Mouse (Mus musculus) embryonic fibroblast, embryonic 13.5 days (primary cell): ENCODE data around the gene Myo1c. TPM values are rescaled to one million over a fixed set of nuclear protein-coding genes. Genes with fewer than 3 reads are reported as not detected.

Experiments used
- H3K27ac ChIP-seq: 2 replicates; pipeline ENCODE4 v1.5.1; 2012; ENCODE audit warnings: low read length, control low read depth, inconsistent platforms; ENCODE audit not compliant: insufficient read depth
- H3K4me1 ChIP-seq: 2 replicates; pipeline ENCODE4 v1.6.1; 2011; ENCODE audit warnings: low read length; ENCODE audit not compliant: control insufficient read depth, insufficient read depth
- H3K4me3 ChIP-seq: 2 replicates; pipeline ENCODE4 v1.5.1; 2011; ENCODE audit warnings: mild to moderate bottlenecking, control low read depth, low read length; ENCODE audit not compliant: insufficient read depth
- CTCF ChIP-seq: IDR thresholded peaks from 2 replicates; pipeline ENCODE4 v1.5.1; 2011; ENCODE audit warnings: mild to moderate bottlenecking, control low read depth, low read length, moderate library complexity, borderline replicate concordance; ENCODE audit not compliant: insufficient read depth
- POLR2A ChIP-seq: IDR thresholded peaks from 2 replicates; pipeline ENCODE4 v1.6.1; 2011; ENCODE audit warnings: low read depth, mild to moderate bottlenecking, control low read depth, low read length, moderate library complexity
- polyA plus RNA-seq: library from polyadenylated mRNA; stranded (reverse); fragments of >200 nt; gene quantifications from 2 replicates; pipeline ENCODE4 v1.2.4, GENCODE M21; 2011; ENCODE audit warnings: low read depth; ENCODE audit not compliant: missing spikeins, insufficient read length

Gene Myo1c
- 169 and 247 TPM in 2 replicates for polyA plus RNA-seq

DNA sequence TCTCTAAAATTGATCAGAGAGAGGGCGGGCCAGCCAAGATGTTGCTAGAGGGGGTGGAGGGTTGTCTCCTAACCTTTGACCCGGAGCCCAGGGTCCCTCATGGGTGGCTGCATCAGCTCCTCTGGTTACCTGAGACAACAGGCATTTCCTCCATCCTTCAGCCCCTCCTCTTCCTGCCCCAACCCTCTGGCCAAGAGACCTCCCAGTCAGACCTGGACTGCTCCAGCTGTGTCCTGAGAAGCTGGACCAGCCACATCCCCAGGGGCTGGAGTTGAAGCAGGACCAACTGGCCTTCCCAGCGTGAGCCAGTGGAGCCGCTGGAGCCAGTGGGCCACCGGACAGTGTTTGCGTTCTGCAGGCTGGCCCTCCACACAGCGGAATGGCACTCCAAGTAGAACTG, at the start of gene Myo1c:
Myo1c (plus strand) TSS at position 194 of the 400 bp plus-strand sequence.
- peaks cover 7% of the 10 kb centered on the region for H3K4me1 ChIP-seq
- H3K4me3 ChIP-seq: peak within 1 kb of the TSS; percentile 61
- H3K27ac ChIP-seq: peak within 1 kb of the TSS; percentile 97
- TF ChIP-seq POLR2A: no peak
- no peak for TF ChIP-seq CTCF

GRCm38 (mm10) chr11:75604826-75605225, 45.5 kb upstream of the Myo1c start:
- Histone ChIP-seq H3K27ac (no peak overlapping the region), H3K4me3 (no peak overlapping the region), H3K4me1 (no peaks in the 10 kb centered on the region)
- no peak for TF ChIP-seq POLR2A
- TF ChIP-seq CTCF: no peak

DNA sequence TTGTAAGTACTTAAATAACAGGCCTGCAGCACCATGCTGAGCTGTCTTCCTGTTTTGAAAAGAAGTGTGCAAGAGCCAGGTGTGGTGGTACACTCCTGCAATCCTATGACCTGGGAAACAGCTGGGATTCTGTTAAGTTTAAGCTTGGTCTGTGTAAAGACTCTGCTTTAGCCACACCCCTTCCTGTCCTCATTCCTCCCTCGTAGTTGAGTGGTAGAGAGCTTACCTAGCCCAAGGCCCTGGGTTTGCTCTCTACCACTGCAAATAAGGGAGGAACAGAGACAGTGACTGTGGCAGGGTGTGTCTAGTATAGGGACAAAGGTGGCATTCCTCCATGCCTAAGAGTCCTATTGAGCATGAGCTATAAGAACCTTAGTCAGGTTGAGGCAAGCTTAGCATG, 45.0 kb upstream of the Myo1c start:
- Histone ChIP-seq H3K27ac (no peak overlapping the region), H3K4me1 (no peaks in the 10 kb centered on the region), H3K4me3 (no peak overlapping the region)
- TF ChIP-seq CTCF (no peak), POLR2A (no peak)

- Histone ChIP-seq H3K4me3 (no peak overlapping the region), H3K4me1 (no peaks in the 10 kb centered on the region), H3K27ac (no peak overlapping the region)
- TF ChIP-seq POLR2A: no peak
- TF ChIP-seq CTCF: no peak
These were observed 41.5 kb upstream of the Myo1c start for GRCm38 (mm10) chr11:75608776-75609175.

GRCm38 (mm10) chr11:75610021-75610420, 40.3 kb upstream of the Myo1c start:
- TF ChIP-seq POLR2A (no peak), CTCF (no peak)
- Histone ChIP-seq H3K27ac (no peak overlapping the region), H3K4me3 (no peak overlapping the region), H3K4me1 (no peaks in the 10 kb centered on the region)

DNA sequence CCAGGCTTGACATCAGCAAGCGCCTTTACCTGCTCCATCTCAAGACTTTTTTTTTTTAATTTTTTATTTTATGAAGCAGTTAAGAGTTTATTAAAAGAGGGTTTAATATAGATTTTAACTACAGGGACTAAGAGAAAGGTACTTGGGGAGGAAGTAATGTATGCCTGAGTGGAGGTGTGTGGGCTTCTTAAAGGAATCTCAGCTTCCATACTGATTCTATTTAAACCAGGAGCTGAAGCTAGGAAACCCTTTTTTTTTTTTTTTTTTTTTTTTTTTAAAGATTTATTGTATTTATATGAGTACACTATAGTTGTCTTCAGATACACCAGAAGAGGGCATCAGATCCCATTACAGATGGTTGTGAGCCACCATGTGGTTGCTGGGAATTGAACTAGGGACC, 35.5 kb upstream of the Myo1c start:
- Histone ChIP-seq H3K4me1 (peaks cover 1% of the 10 kb centered on the region; the same call in 1 of the 2 replicates), H3K27ac (no peak overlapping the region), H3K4me3 (no peak overlapping the region)
- TF ChIP-seq CTCF: no peak
- TF ChIP-seq POLR2A: no peak

DNA sequence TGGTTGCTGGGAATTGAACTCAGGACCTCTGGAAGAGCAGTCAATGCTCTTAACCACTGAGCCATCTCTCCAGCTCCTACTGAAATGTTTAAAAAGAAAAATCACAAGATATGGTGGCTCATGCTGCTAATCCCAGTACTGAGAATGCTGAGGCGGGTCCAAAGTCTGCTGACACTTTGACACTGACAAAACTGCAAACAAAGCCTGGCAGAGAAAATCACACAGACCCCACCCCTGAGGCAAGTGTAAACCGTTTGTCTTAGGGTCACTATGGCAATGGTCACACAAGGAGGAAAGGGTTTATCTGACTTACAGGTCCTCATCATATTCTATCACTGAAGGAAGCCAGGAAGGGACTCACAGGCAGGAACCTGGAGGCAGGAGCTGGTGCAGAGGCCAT, 34.7 kb upstream of the Myo1c start:
- Histone ChIP-seq H3K27ac (no peak overlapping the region), H3K4me1 (peaks cover 7% of the 10 kb centered on the region), H3K4me3 (no peak overlapping the region)
- TF ChIP-seq CTCF: no peak
- TF ChIP-seq POLR2A: no peak

GRCm38 (mm10) chr11:75619133-75619532, 31.2 kb upstream of the Myo1c start:
- peak; percentile 19; the same call in 1 of the 2 replicates for TF ChIP-seq CTCF
- no peak for TF ChIP-seq POLR2A
- peaks cover 13% of the 10 kb centered on the region for H3K4me1 ChIP-seq
- H3K4me3 ChIP-seq: no peak overlapping the region
- no peak overlapping the region for H3K27ac ChIP-seq

GRCm38 (mm10) chr11:75620136-75620780, 30.0 kb upstream of the Myo1c start:
- Histone ChIP-seq H3K4me3 (no peak overlapping the region), H3K27ac (peak overlapping the region; percentile 78), H3K4me1 (peaks cover 13% of the 10 kb centered on the region)
- TF ChIP-seq POLR2A (no peak), CTCF (no peak)

DNA sequence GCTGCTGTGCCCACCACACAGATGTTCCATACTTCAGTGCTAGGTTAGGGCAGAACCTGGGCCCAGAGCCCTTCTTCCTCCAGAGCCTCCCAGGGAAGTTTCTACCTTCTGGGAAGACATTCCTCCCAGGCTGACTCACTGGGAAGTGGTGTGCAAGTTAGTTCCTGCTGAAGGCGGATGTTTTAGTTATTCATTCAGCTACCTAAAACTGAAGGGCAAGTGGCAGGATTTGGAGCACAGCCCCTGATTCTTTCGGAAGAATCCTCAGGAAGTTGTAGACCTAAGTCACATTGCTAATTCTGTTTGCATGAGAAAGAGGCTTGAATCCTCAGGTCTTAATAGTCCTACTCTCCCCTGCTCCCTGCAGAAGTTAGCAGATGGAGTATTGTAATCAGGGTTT, 28.9 kb upstream of the Myo1c start:
- no peak for TF ChIP-seq CTCF
- TF ChIP-seq POLR2A: no peak
- Histone ChIP-seq H3K4me1 (peaks cover 13% of the 10 kb centered on the region), H3K27ac (peak overlapping the region; percentile 78), H3K4me3 (no peak overlapping the region)
